Mouse (Mus musculus) CH12.LX (cell line): ENCODE results near the gene Ppfia3. TPM values are rescaled to one million over a fixed set of nuclear protein-coding genes. Genes with fewer than 3 reads are reported as not detected.

Source experiments
- DNase-seq: peaks from one replicate; pipeline ENCODE4 v3.0.0-alpha.2; 2013; ENCODE audit errors: extremely low read depth
- H3K27ac ChIP-seq: 2 replicates; pipeline ENCODE4 v1.5.1; 2012; ENCODE audit warnings: low read depth, mild to moderate bottlenecking, control low read depth, moderate library complexity; ENCODE audit not compliant: insufficient read depth
- H3K27me3 ChIP-seq: replicated peaks from 2 replicates; pipeline ENCODE3; 2012; ENCODE audit warnings: inconsistent platforms
- H3K36me3 ChIP-seq, 2 experiments: replicated peaks in 1 of 2; 2 replicates each; pipeline versions ENCODE3 to v1.6.1; 2012; ENCODE audit warnings: inconsistent platforms in 1 of 2, low read length in 1 of 2, mild to moderate bottlenecking in 1 of 2, mixed read lengths in 1 of 2, moderate library complexity in 1 of 2; ENCODE audit not compliant: control insufficient read depth in 1 of 2, insufficient read depth in 1 of 2
- H3K4me1 ChIP-seq, 2 experiments: 2 replicates each; pipeline ENCODE4 v1.6.1; 2012; ENCODE audit warnings: inconsistent platforms in 1 of 2, moderate library complexity in 1 of 2; ENCODE audit not compliant: insufficient read depth in 2 of 2, control insufficient read depth in 1 of 2
- H3K4me2 ChIP-seq: 2 replicates; pipeline ENCODE4 v1.6.1; 2012; ENCODE audit warnings: low read depth, mild to moderate bottlenecking, control low read depth; ENCODE audit not compliant: poor library complexity, insufficient read depth, severe bottlenecking
- H3K4me3 ChIP-seq, 3 experiments: fragments of 150-350 bp in 1 of 3; sonication (generic) in 1 of 3; replicated peaks in 1 of 3; 2 replicates each; pipeline versions ENCODE3 to v1.5.1; 2011 to 2012; ENCODE audit warnings: low read depth in 2 of 3, low read length in 2 of 3, mild to moderate bottlenecking in 2 of 3, moderate library complexity in 2 of 3, control low read depth in 1 of 3, improper control_type of control experiment in 1 of 3, inconsistent platforms in 1 of 3, mixed read lengths in 1 of 3; ENCODE audit not compliant: poor library complexity in 1 of 3
- H3K79me2 ChIP-seq: replicated peaks from 2 replicates; pipeline ENCODE4 v1.6.1; 2012; ENCODE audit warnings: mild to moderate bottlenecking, moderate library complexity; ENCODE audit not compliant: control insufficient read depth, poor library complexity, insufficient read depth, severe bottlenecking; ENCODE audit errors: extremely low read depth
- H3K9ac ChIP-seq: 2 replicates; pipeline ENCODE4 v1.6.1; 2012; ENCODE audit warnings: low read depth, mild to moderate bottlenecking, control low read depth, moderate library complexity; ENCODE audit not compliant: insufficient read depth
- H3K9me3 ChIP-seq: replicated peaks from 2 replicates; pipeline ENCODE3; 2012; ENCODE audit warnings: low read length, inconsistent platforms, mixed read lengths
- BHLHE40 ChIP-seq: IDR thresholded peaks from 2 replicates; pipeline ENCODE4 v1.6.1; 2011; ENCODE audit warnings: mild to moderate bottlenecking, low read depth, low read length, improper control_type of control experiment
- CHD2 ChIP-seq: IDR thresholded peaks from 2 replicates; pipeline ENCODE4 v1.6.1; 2011; ENCODE audit warnings: low read length, improper control_type of control experiment
- CTCF ChIP-seq, 2 experiments: IDR thresholded peaks in 1 of 2; conservative IDR thresholded peaks in 1 of 2; 2 replicates each; pipeline ENCODE4 v1.5.1; 2011 to 2012; ENCODE audit warnings: low read depth in 2 of 2, low read length in 2 of 2, improper control_type of control experiment in 1 of 2, inconsistent platforms in 1 of 2, mild to moderate bottlenecking in 1 of 2, moderate library complexity in 1 of 2
- EP300 ChIP-seq: IDR thresholded peaks from 2 replicates; pipeline ENCODE4 v1.6.1; 2011; ENCODE audit warnings: low read length, improper control_type of control experiment
- ETS1 ChIP-seq: conservative IDR thresholded peaks from 2 replicates; pipeline ENCODE4 v1.6.1; 2012; ENCODE audit warnings: low read depth, mild to moderate bottlenecking, inconsistent platforms, low read length, improper control_type of control experiment, moderate library complexity
- GABPA ChIP-seq: IDR thresholded peaks from 2 replicates; pipeline ENCODE4 v1.6.1; 2012; ENCODE audit warnings: low read depth, low read length, improper control_type of control experiment, inconsistent platforms; ENCODE audit not compliant: insufficient replicate concordance
- HCFC1 ChIP-seq: IDR thresholded peaks from 2 replicates; pipeline ENCODE4 v1.6.1; 2012; ENCODE audit warnings: low read depth, mild to moderate bottlenecking, inconsistent platforms, low read length, improper control_type of control experiment
- JUN ChIP-seq: IDR thresholded peaks from 2 replicates; pipeline ENCODE4 v1.6.1; 2011; ENCODE audit warnings: low read depth, mild to moderate bottlenecking, low read length, improper control_type of control experiment, moderate library complexity; ENCODE audit not compliant: insufficient read depth
- MYC ChIP-seq: IDR thresholded peaks from 2 replicates; pipeline ENCODE4 v1.6.1; 2011; ENCODE audit warnings: low read depth, mild to moderate bottlenecking, improper control_type of control experiment, low read length
- NELFE ChIP-seq: IDR thresholded peaks from 2 replicates; pipeline ENCODE4 v1.6.1; 2011; ENCODE audit warnings: low read depth, low read length, improper control_type of control experiment
- POLR2A ChIP-seq: IDR thresholded peaks from 2 replicates; pipeline ENCODE4 v1.6.1; 2011; ENCODE audit warnings: low read depth, mild to moderate bottlenecking, improper control_type of control experiment, low read length
- RAD21 ChIP-seq: IDR thresholded peaks from 2 replicates; pipeline ENCODE4 v1.6.1; 2011; ENCODE audit warnings: low read depth, mild to moderate bottlenecking, low read length, improper control_type of control experiment, moderate library complexity
- SIN3A ChIP-seq: IDR thresholded peaks from 2 replicates; pipeline ENCODE4 v1.6.1; 2012; ENCODE audit warnings: low read length, improper control_type of control experiment, inconsistent platforms
- TCF12 ChIP-seq: IDR thresholded peaks from 2 replicates; pipeline ENCODE4 v1.6.1; 2014; ENCODE audit warnings: low read depth, mild to moderate bottlenecking, inconsistent platforms, low read length, improper control_type of control experiment
- ZC3H11A ChIP-seq: IDR thresholded peaks from 2 replicates; pipeline ENCODE4 v1.6.1; 2012; ENCODE audit warnings: low read depth, mild to moderate bottlenecking, inconsistent platforms, low read length, improper control_type of control experiment
- ZNF384 ChIP-seq: IDR thresholded peaks from 2 replicates; pipeline ENCODE4 v1.6.1; 2012; ENCODE audit warnings: low read depth, low read length, improper control_type of control experiment, inconsistent platforms
- dilution Hi-C: fragments of 300-500 bp; cut with MboI; formaldehyde crosslinking; loops from 2 replicates; pipeline ENCODE4 v1.14.3; 2020; ENCODE audit warnings: low sequenced_read_pairs; ENCODE audit not compliant: extremely low pct_unique_long_range_greater_than_20kb, extremely low pct_ligation_motif_present
- in situ Hi-C: fragments of 300-500 bp; cut with MboI; formaldehyde crosslinking; loops from 3 replicates; pipeline ENCODE4 v1.14.3; 2019; ENCODE audit warnings: low sequenced_read_pairs, low pct_ligation_motif_present, low pct_unique_long_range_greater_than_20kb, mixed read lengths
- polyA plus RNA-seq: library from polyadenylated mRNA; unstranded; fragments of >175 nt; gene quantifications from 2 replicates; pipeline ENCODE4 v1.2.1, GENCODE M21; 2012; ENCODE audit warnings: low read depth; ENCODE audit not compliant: insufficient read length
- total RNA-seq, 2 experiments: library from RNA; depleted of rRNA; stranded (reverse); fragments of 300-350 nt in 1 of 2; fragments of >200 nt in 1 of 2; gene quantifications; 2 replicates each; pipeline ENCODE4 v1.2.3; 2012 to 2014

The Ppfia3 gene
- total and polyA plus RNA-seq, 3 experiments: 0.21 to 1.9 (median 0.61) TPM

DNA sequence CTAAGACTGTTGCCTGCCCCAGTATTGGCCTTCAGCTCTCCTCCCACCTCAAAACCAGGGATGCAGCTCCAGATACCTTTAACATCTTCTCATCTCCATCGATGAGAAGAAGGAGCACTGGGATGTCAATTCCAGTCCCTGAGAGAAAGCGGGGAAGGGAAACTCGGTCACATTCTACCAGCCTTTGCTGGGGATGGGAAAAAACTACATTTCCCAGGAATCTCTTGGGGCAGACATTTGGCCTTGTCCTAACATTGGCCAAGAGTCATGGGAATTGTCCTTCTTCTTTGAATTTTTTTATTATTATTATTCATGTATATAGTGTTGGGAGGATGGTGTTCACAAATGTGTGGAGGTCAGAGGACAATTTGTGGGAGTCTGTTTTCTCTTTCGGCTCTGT is 44.6 kb downstream of the Ppfia3 start:
- dilution Hi-C loops: no loop called here
- TF ChIP-seq BHLHE40 (no peak), NELFE (no peak), ZNF384 (no peak), POLR2A (no peak)
- no peak overlapping the region for H3K4me3 ChIP-seq
- no peaks in the 10 kb centered on the region for H3K4me1 ChIP-seq
- peaks cover 17% of the 10 kb centered on the region for H3K9me3 ChIP-seq
- no peak overlapping the region for H3K27ac ChIP-seq
- H3K27me3 ChIP-seq: no peaks in the 10 kb centered on the region
- peaks cover 0 to 19% of the 10 kb centered on the region in 2 experiments for H3K36me3 ChIP-seq
- in situ Hi-C loops: no loop called here
- DNase-seq: no peak
- H3K9ac ChIP-seq: no peak overlapping the region
- H3K4me2 ChIP-seq: no peak overlapping the region
- no peaks in the 10 kb centered on the region for H3K79me2 ChIP-seq

DNA sequence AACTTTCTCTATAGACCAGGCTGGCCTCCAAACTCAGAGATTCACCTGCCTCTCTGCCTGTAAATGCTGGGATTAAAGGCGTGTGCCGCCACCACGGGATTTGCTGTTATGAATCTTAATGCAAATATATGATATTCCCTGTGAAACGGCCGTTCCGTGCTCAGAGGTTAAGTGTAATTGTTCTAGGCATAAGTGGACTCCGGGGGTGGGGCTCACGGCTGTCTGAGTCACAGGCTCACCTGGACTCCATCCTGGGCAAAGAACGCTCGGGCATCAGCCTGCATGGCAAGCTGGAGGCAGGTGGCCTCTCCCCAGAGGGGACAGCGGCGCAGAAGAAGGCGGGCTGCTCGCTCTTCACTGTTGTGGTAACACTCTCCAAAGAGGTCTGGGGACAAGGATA is 50.3 kb downstream of the Ppfia3 start:
- H3K79me2 ChIP-seq: no peaks in the 10 kb centered on the region
- H3K27ac ChIP-seq: no peak overlapping the region
- no peaks in the 10 kb centered on the region for H3K27me3 ChIP-seq
- H3K36me3 ChIP-seq: peaks cover 0 to 12% of the 10 kb centered on the region in 2 experiments
- H3K4me3 ChIP-seq: no peak overlapping the region
- in situ Hi-C loops: no loop called here
- dilution Hi-C loops: no loop called here
- TF ChIP-seq TCF12: no peak
- no peak for TF ChIP-seq POLR2A
- TF ChIP-seq MYC: no peak
- TF ChIP-seq RAD21: no peak
- no peak for TF ChIP-seq EP300
- TF ChIP-seq JUN: no peak
- TF ChIP-seq SIN3A: no peak
- no peak for TF ChIP-seq ZNF384
- TF ChIP-seq CTCF (conservative IDR thresholded peaks at IDR 0.05 in 1 of 2, IDR thresholded peaks at IDR 0.05 in 1 of 2; ENCODE audit: low read depth in 2 of 2, low read length in 2 of 2): no peak
- TF ChIP-seq HCFC1: no peak
- no peak for TF ChIP-seq CHD2
- TF ChIP-seq ETS1: no peak
- no peak for TF ChIP-seq ZC3H11A
- TF ChIP-seq GABPA: no peak
- DNase-seq: no peak
- no peak overlapping the region for H3K4me2 ChIP-seq
- no peaks in the 10 kb centered on the region for H3K9me3 ChIP-seq
- H3K9ac ChIP-seq: no peak overlapping the region
- H3K4me1 ChIP-seq: 0 out of 4 replicates have a peak, but pooled peaks cover 0 to 2% of the 10 kb centered on the region in 2 experiments
